Mouse (Mus musculus): Measurements from ENCODE around the gene Adk. TPM values are rescaled to one million over a fixed set of nuclear protein-coding genes. Genes with fewer than 3 reads are reported as not detected.

Gene Adk
- polyA plus RNA-seq, 1 experiment, result 1.0 TPM

DNA sequence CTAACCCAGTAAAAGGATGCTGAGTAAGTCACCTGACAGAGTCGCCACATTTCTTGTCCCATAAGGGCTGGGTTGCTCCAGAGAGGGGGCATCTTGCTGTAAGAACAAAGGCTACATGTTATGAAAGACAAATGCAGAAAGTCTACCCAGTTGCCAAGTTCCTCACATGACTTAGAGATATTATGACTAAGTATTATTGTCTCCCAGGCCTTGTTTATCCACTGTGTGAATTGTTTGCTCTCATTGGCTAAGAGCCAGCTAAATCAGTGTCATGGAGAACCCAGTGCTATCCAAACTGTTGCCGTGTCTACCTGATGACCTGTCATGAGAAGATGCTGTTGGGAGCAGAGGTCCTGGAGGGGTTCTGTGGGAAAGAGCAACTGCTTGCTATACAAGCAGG is 401.5 kb downstream of the Adk start:
- TF ChIP-seq GATA1 (IDR thresholded peaks at IDR 0.05; ENCODE audit: low read length) (no peak), TAL1 (IDR thresholded peaks at IDR 0.05; ENCODE audit: low read length) (no peak)
- Histone ChIP-seq H3K9me3 (ENCODE audit: control insufficient read depth, low read length) (no peaks in the 10 kb centered on the region), H3K4me1 (ENCODE audit: control insufficient read depth) (no peaks in the 10 kb centered on the region), H3K4me3 (replicated peaks) (no peak overlapping the region), H3K27me3 (ENCODE audit: control insufficient read depth) (no peaks in the 10 kb centered on the region), H3K36me3 (ENCODE audit: control insufficient read depth) (peaks cover 13% of the 10 kb centered on the region)

DNA sequence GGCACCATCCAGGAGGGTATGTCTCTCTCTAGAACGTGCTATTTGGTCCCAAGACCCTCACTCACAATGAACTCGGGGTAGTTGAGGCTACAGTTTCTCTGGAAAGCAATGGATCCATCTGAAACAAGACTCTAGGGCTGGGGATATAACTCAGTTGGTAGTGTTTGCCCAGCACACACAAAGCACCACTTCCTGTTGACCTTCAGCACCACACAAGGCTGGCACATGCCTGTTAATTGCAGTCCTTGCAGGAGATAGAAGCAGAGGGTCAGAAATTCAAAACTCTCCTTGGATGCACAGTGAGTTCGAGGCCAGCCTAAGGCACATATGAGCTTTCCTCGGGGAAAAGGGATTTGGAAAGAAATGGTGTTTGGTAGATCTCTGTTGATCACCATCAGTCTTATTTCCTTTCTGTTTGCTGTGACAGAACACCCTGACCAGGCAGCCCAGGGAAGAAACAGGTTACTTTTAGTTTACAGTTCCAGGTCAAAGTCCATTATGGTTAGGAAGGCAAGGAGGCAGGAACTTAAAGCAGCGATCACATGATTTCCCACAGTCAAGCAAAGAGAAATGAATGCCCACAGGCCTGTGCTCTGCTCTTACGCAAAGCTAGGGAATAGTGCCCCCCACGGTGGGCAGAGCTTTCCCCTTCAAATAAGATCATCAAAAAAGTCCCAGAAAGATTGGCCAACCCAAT is 403.4 kb downstream of the Adk start:
- TF ChIP-seq TAL1 (IDR thresholded peaks at IDR 0.05; ENCODE audit: low read length), result no peak
- no peak for TF ChIP-seq GATA1 (IDR thresholded peaks at IDR 0.05; ENCODE audit: low read length)
- Histone ChIP-seq H3K4me3 (replicated peaks) (no peak overlapping the region), H3K36me3 (ENCODE audit: control insufficient read depth) (no peaks in the 10 kb centered on the region; the same call in 1 of the 2 replicates), H3K27me3 (ENCODE audit: control insufficient read depth) (no peaks in the 10 kb centered on the region), H3K9me3 (ENCODE audit: control insufficient read depth, low read length) (no peaks in the 10 kb centered on the region), H3K4me1 (ENCODE audit: control insufficient read depth) (no peaks in the 10 kb centered on the region)

DNA sequence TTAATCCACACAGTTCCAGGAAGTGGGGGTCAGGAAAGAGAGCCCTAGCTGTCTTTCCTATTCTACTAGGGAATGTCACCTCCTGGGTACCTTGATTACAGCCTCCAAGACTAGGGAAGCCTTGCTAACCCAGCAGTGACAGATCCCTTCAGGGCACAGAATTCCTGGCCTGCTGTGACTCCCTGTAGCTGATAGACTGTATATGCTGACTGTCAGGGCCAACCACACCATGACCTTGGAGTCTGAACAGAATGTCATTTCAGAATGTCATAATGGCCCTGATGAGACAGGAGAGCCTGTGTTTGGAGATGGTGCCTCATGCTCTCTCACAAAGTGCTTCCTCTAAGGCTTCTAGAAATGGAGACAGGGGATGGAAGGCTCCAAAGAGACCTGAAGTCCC is 404.2 kb downstream of the Adk start:
- Histone ChIP-seq H3K4me3 (replicated peaks) (no peak overlapping the region), H3K9me3 (ENCODE audit: control insufficient read depth, low read length) (no peaks in the 10 kb centered on the region), H3K27me3 (ENCODE audit: control insufficient read depth) (no peaks in the 10 kb centered on the region), H3K4me1 (ENCODE audit: control insufficient read depth) (no peaks in the 10 kb centered on the region), H3K36me3 (ENCODE audit: control insufficient read depth) (no peaks in the 10 kb centered on the region)
- no peak for TF ChIP-seq TAL1 (IDR thresholded peaks at IDR 0.05; ENCODE audit: low read length)
- no peak for TF ChIP-seq GATA1 (IDR thresholded peaks at IDR 0.05; ENCODE audit: low read length)

DNA sequence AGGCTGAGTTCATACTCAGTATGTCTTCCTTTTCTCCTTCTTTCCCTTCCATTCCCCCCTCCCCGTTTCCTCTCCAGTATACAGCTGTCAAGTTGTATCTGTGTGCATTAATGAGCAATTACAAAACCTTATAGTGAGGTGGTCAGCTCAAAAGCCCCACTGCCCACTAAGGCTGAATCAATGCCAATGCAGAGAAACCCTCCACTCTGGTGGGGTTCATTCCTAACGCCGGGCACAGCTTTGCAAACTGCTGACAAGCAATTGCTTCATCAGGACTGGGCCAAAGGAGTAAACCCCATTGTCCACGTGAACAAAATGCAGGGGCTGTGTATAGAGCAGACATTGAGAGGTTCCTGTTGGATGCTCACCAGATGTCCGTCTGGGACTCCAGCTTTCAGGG is 405.5 kb downstream of the Adk start:
- no peak for TF ChIP-seq TAL1 (IDR thresholded peaks at IDR 0.05; ENCODE audit: low read length)
- no peak for TF ChIP-seq GATA1 (IDR thresholded peaks at IDR 0.05; ENCODE audit: low read length)
- H3K36me3 ChIP-seq (ENCODE audit: control insufficient read depth), result no peaks in the 10 kb centered on the region
- H3K9me3 ChIP-seq (ENCODE audit: control insufficient read depth, low read length), result no peaks in the 10 kb centered on the region
- no peaks in the 10 kb centered on the region for H3K4me1 ChIP-seq (ENCODE audit: control insufficient read depth)
- no peaks in the 10 kb centered on the region for H3K27me3 ChIP-seq (ENCODE audit: control insufficient read depth)
- no peak overlapping the region for H3K4me3 ChIP-seq (replicated peaks)

DNA sequence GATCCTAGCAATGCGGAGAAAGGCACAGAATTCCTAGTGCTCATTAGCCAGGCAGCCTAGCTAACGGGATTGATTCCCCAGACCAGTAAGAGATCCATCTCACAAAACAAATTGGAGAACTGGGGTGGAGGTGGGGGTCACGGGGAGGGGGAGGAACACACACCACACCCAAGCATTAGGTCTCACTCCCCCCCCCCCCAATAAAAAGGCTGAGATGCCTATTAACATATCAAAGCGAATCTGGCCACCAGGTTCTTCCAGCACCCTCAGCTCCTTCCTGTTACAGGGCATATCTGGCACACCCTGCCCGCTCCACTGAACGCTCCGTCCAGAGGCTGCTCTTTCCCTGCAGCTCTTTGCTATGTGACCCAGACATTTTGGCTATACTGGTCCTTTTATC is 406.3 kb downstream of the Adk start:
- H3K36me3 ChIP-seq (ENCODE audit: control insufficient read depth), result no peaks in the 10 kb centered on the region
- H3K4me3 ChIP-seq (replicated peaks), result no peak overlapping the region
- no peak for TF ChIP-seq GATA1 (IDR thresholded peaks at IDR 0.05; ENCODE audit: low read length)
- TF ChIP-seq TAL1 (IDR thresholded peaks at IDR 0.05; ENCODE audit: low read length), result no peak
- H3K9me3 ChIP-seq (ENCODE audit: control insufficient read depth, low read length), result no peaks in the 10 kb centered on the region
- H3K27me3 ChIP-seq (ENCODE audit: control insufficient read depth), result no peaks in the 10 kb centered on the region
- no peaks in the 10 kb centered on the region for H3K4me1 ChIP-seq (ENCODE audit: control insufficient read depth)

DNA sequence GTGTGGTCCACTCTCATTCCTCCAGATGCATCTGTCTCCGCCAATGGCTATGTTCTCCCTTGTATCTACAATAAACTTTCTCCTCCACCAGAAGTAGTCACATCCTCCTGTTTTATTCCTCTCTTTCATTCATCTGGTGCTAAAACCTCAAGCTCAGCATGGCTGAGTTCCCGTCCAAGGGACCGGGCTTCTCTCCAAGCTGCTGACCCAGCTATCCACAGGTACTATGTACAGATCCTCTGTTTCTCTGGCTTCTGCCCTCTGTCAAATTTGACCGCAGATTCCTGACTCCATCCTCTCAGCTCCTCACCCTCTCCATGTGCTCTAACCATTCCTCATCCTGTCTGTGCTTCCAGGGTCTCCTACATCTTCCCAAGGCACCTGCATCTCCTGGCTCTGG is 406.8 kb downstream of the Adk start:
- Histone ChIP-seq H3K4me3 (replicated peaks) (no peak overlapping the region), H3K4me1 (ENCODE audit: control insufficient read depth) (no peaks in the 10 kb centered on the region), H3K36me3 (ENCODE audit: control insufficient read depth) (no peaks in the 10 kb centered on the region), H3K27me3 (ENCODE audit: control insufficient read depth) (no peaks in the 10 kb centered on the region), H3K9me3 (ENCODE audit: control insufficient read depth, low read length) (no peaks in the 10 kb centered on the region)
- TF ChIP-seq TAL1 (IDR thresholded peaks at IDR 0.05; ENCODE audit: low read length), result no peak
- no peak for TF ChIP-seq GATA1 (IDR thresholded peaks at IDR 0.05; ENCODE audit: low read length)

DNA sequence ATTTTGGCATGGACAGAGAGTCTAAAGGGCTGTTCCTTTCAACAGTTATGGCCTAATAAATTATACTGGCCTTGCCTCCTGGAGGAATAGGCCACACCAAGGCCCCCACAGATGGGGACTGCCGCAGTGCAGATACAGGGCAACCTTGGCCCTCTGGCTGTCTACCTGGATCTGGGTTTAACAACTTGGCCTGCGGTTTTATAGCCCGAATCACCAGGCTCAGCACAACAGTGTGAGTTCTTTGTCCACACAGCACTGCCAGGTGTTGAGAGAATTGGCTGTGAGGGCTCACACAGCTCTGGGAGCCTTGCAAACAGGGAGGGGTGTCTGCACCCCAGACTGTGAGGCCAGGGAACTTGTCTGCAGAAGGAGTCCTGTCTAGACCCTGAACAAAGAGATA is 410.0 kb downstream of the Adk start:
- Histone ChIP-seq H3K4me1 (ENCODE audit: control insufficient read depth) (no peaks in the 10 kb centered on the region), H3K4me3 (replicated peaks) (no peak overlapping the region), H3K36me3 (ENCODE audit: control insufficient read depth) (no peaks in the 10 kb centered on the region), H3K9me3 (ENCODE audit: control insufficient read depth, low read length) (no peaks in the 10 kb centered on the region), H3K27me3 (ENCODE audit: control insufficient read depth) (no peaks in the 10 kb centered on the region)
- TF ChIP-seq GATA1 (IDR thresholded peaks at IDR 0.05; ENCODE audit: low read length) (no peak), TAL1 (IDR thresholded peaks at IDR 0.05; ENCODE audit: low read length) (no peak)

DNA sequence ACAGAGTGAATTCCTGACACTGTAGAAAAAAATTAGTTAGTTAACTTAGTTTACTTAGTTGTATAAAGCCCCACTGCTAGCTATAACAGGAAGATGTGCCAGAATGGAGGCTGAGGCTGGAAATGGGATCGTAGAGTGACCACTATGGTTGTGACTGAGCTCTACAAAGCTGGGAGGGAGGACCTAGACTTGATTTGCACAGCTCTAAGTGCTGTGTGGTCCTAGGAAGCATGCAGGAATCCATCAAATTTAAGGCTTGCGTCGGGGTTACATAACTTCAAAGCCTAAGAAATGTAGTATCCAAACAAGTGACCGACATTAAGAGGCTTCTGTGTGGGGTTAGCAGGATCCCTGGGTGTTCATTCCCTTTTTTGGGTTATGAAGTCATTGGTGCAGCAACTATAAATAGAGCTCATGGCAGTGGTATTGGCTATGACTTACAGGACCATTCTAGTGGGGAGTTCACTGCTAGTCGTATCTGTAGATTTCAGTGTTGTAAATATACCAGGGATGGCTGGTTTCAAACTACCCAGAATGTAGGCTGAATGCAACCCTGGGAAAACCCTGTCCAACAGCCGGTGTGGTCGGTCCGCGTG is 410.8 kb downstream of the Adk start:
- Histone ChIP-seq H3K27me3 (ENCODE audit: control insufficient read depth) (no peaks in the 10 kb centered on the region), H3K4me1 (ENCODE audit: control insufficient read depth) (no peaks in the 10 kb centered on the region)

DNA sequence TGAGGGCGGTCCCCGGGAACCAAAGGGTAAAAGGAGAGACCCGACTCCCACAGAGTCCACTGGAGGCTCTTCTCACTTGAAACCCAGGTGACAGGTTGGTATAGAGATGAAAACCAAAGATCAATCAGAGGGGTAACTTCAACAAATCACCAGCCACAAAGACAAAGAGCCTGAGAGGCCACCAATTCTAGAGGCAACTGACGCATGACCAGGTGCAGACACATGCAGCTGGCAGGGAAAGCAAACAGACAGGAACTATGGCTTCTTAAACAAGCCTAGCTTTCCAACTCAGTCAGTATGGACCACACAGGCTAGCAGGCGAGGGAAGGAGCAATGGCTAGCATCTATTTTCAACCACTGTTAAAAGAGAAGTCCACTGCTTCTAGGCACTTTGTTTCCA is 418.0 kb downstream of the Adk start:
- Histone ChIP-seq H3K4me1 (ENCODE audit: control insufficient read depth) (no peaks in the 10 kb centered on the region), H3K27me3 (ENCODE audit: control insufficient read depth) (no peaks in the 10 kb centered on the region), H3K36me3 (ENCODE audit: control insufficient read depth) (no peaks in the 10 kb centered on the region), H3K9me3 (ENCODE audit: control insufficient read depth, low read length) (no peaks in the 10 kb centered on the region), H3K4me3 (replicated peaks) (no peak overlapping the region)
- TF ChIP-seq TAL1 (IDR thresholded peaks at IDR 0.05; ENCODE audit: low read length), result no peak
- no peak for TF ChIP-seq GATA1 (IDR thresholded peaks at IDR 0.05; ENCODE audit: low read length)

More for the DNA sequence above, 410.8 kb downstream of the Adk start:
- Histone ChIP-seq H3K36me3 (ENCODE audit: control insufficient read depth) (no peaks in the 10 kb centered on the region), H3K9me3 (ENCODE audit: control insufficient read depth, low read length) (no peaks in the 10 kb centered on the region), H3K4me3 (replicated peaks) (no peak overlapping the region)
- TF ChIP-seq TAL1 (IDR thresholded peaks at IDR 0.05; ENCODE audit: low read length) (no peak), GATA1 (IDR thresholded peaks at IDR 0.05; ENCODE audit: low read length) (no peak)

Measured in erythroblast, embryonic 14.5 days (primary cell).